Mouse (Mus musculus): ENCODE measurements around the gene Kif9. TPM values are rescaled to one million over a fixed set of nuclear protein-coding genes. Genes with fewer than 3 reads are reported as not detected.

Kif9 gene
- polyA plus RNA-seq, 1 experiment: 2.2 TPM

DNA sequence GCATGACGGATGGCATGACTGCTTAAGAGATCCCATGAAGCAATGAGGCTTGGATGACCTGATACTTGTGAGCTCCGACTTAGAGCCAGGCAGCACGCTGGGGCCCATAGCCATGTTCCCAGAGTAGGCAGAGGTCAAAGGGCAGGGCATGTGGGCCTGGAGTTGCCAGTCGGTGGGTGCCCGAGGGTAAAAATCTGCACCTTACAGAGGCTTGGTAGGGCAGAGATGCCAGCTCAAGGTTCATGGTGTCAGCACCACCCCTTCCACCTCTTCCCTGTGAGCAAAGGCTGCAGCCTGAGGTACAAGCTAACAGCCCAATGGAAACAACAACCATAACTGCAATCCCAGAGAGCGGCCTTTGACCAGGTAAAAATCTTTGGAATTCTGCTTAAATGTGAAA is 11.4 kb upstream of the Kif9 start:
- WGBS: 93% methylated on average over 6 of the region's 6 CpGs
- DNase-seq: no peak
- H3K4me3 ChIP-seq (replicated peaks; ENCODE audit: insufficient read depth, low read depth, low read length): no peak overlapping the region
- no peaks in the 10 kb centered on the region for H3K4me1 ChIP-seq (ENCODE audit: control insufficient read depth, insufficient read depth, low read length)
- no peak overlapping the region for H3K27ac ChIP-seq (ENCODE audit: insufficient read depth, low read length)
- no peak for TF ChIP-seq POLR2A (IDR thresholded peaks at IDR 0.05; ENCODE audit: borderline replicate concordance, insufficient read depth, low read length)
- TF ChIP-seq CTCF (IDR thresholded peaks at IDR 0.05; ENCODE audit: borderline replicate concordance, insufficient read depth, low read depth, low read length): no peak
- no peaks in the 10 kb centered on the region for H3K27me3 ChIP-seq (ENCODE audit: control insufficient read depth, insufficient read depth, low read length)

DNA sequence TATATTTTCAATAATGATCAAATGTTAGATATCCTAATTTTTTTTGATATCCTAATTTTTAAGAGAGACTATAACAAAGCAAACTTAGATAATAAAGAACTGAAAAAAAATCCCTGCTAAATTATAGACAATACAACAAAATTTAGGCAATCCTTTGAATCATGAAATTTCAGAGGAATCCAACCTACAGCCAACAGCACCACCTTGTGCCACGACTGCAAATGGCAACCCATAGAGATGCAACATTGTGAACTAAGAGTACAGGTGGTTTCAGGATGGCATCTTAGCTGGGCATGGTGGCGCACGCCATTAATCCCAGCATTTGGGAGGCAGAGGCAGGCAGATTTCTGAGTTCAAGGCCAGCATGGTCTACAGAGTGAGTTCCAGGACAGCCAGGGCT is 10.6 kb upstream of the Kif9 start:
- H3K4me3 ChIP-seq (replicated peaks; ENCODE audit: insufficient read depth, low read depth, low read length): no peak overlapping the region
- TF ChIP-seq POLR2A (IDR thresholded peaks at IDR 0.05; ENCODE audit: borderline replicate concordance, insufficient read depth, low read length) (no peak), CTCF (IDR thresholded peaks at IDR 0.05; ENCODE audit: borderline replicate concordance, insufficient read depth, low read depth, low read length) (peak; percentile 12; the same call in 1 of the 2 replicates)
- no peaks in the 10 kb centered on the region for H3K27me3 ChIP-seq (ENCODE audit: control insufficient read depth, insufficient read depth, low read length)
- DNase-seq: no peak
- WGBS: 84% methylated on average over 3 of the region's 3 CpGs
- H3K27ac ChIP-seq (ENCODE audit: insufficient read depth, low read length): no peak overlapping the region
- no peaks in the 10 kb centered on the region for H3K4me1 ChIP-seq (ENCODE audit: control insufficient read depth, insufficient read depth, low read length)

- TF ChIP-seq POLR2A (IDR thresholded peaks at IDR 0.05; ENCODE audit: borderline replicate concordance, insufficient read depth, low read length) (no peak), CTCF (IDR thresholded peaks at IDR 0.05; ENCODE audit: borderline replicate concordance, insufficient read depth, low read depth, low read length) (no peak)
- Histone ChIP-seq H3K27me3 (ENCODE audit: control insufficient read depth, insufficient read depth, low read length) (no peaks in the 10 kb centered on the region), H3K4me1 (ENCODE audit: control insufficient read depth, insufficient read depth, low read length) (peaks cover 4% of the 10 kb centered on the region; the same call in 1 of the 2 replicates), H3K4me3 (replicated peaks; ENCODE audit: insufficient read depth, low read depth, low read length) (no peak overlapping the region), H3K27ac (ENCODE audit: insufficient read depth, low read length) (no peak overlapping the region)
- WGBS: 44% methylated on average over 11 of the region's 11 CpGs
- DNase-seq: peak in 1 of 2 experiments; percentile 3
Measured at GRCm38 (mm10) chr9:110477951-110478350, 1.2 kb downstream of the Kif9 start.

- no peak for DNase-seq
- no peak overlapping the region for H3K4me3 ChIP-seq (replicated peaks; ENCODE audit: insufficient read depth, low read depth, low read length)
- WGBS: 69% methylated on average over 4 of the region's 4 CpGs
- H3K27me3 ChIP-seq (ENCODE audit: control insufficient read depth, insufficient read depth, low read length): no peaks in the 10 kb centered on the region
- H3K4me1 ChIP-seq (ENCODE audit: control insufficient read depth, insufficient read depth, low read length): peaks cover 4% of the 10 kb centered on the region; the same call in 1 of the 2 replicates
- no peak overlapping the region for H3K27ac ChIP-seq (ENCODE audit: insufficient read depth, low read length)
- TF ChIP-seq POLR2A (IDR thresholded peaks at IDR 0.05; ENCODE audit: borderline replicate concordance, insufficient read depth, low read length) (no peak), CTCF (IDR thresholded peaks at IDR 0.05; ENCODE audit: borderline replicate concordance, insufficient read depth, low read depth, low read length) (no peak)
Measured at GRCm38 (mm10) chr9:110478639-110479038, 1.9 kb downstream of the Kif9 start.

GRCm38 (mm10) chr9:110488841-110489240 is 12.1 kb downstream of the Kif9 start:
- Histone ChIP-seq H3K4me3 (replicated peaks; ENCODE audit: insufficient read depth, low read depth, low read length) (no peak overlapping the region), H3K27ac (ENCODE audit: insufficient read depth, low read length) (no peak overlapping the region), H3K27me3 (ENCODE audit: control insufficient read depth, insufficient read depth, low read length) (no peaks in the 10 kb centered on the region), H3K4me1 (ENCODE audit: control insufficient read depth, insufficient read depth, low read length) (no peaks in the 10 kb centered on the region)
- 10% methylated on average over 4 of the region's 4 CpGs for WGBS
- TF ChIP-seq POLR2A (IDR thresholded peaks at IDR 0.05; ENCODE audit: borderline replicate concordance, insufficient read depth, low read length) (no peak), CTCF (IDR thresholded peaks at IDR 0.05; ENCODE audit: borderline replicate concordance, insufficient read depth, low read depth, low read length) (no peak)
- no peak for DNase-seq

GRCm38 (mm10) chr9:110490913-110491312 is 14.2 kb downstream of the Kif9 start:
- DNase-seq: no peak
- no peak for TF ChIP-seq CTCF (IDR thresholded peaks at IDR 0.05; ENCODE audit: borderline replicate concordance, insufficient read depth, low read depth, low read length)
- no peak for TF ChIP-seq POLR2A (IDR thresholded peaks at IDR 0.05; ENCODE audit: borderline replicate concordance, insufficient read depth, low read length)
- H3K27ac ChIP-seq (ENCODE audit: insufficient read depth, low read length): no peak overlapping the region
- no peaks in the 10 kb centered on the region for H3K27me3 ChIP-seq (ENCODE audit: control insufficient read depth, insufficient read depth, low read length)
- H3K4me3 ChIP-seq (replicated peaks; ENCODE audit: insufficient read depth, low read depth, low read length): no peak overlapping the region
- WGBS: 62% methylated on average over 5 of the region's 5 CpGs
- H3K4me1 ChIP-seq (ENCODE audit: control insufficient read depth, insufficient read depth, low read length): no peaks in the 10 kb centered on the region

DNA sequence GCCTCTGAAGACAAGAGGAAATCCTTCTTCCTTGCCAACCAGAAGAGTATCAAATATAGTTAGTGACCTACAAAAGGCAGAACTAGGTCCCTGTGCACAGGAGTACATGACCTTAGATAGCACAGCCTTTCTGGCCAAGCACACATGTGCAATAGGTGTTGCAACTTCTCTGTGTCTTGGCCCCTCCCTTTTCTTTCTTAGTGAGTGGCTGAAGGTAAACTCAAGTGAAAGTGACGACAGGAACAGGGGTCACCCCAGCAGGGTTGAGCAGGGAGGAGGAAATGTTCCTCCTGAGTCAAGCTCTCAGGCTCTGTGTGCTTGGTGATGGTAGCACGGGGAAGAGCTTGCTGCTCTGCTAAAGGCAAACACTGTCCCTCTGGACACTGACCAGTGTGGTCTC is 49.0 kb downstream of the Kif9 start:
- TF ChIP-seq CTCF (IDR thresholded peaks at IDR 0.05; ENCODE audit: borderline replicate concordance, insufficient read depth, low read depth, low read length): no peak
- TF ChIP-seq POLR2A (IDR thresholded peaks at IDR 0.05; ENCODE audit: borderline replicate concordance, insufficient read depth, low read length): no peak
- DNase-seq: no peak
- H3K4me3 ChIP-seq (replicated peaks; ENCODE audit: insufficient read depth, low read depth, low read length): no peak overlapping the region
- no peaks in the 10 kb centered on the region for H3K4me1 ChIP-seq (ENCODE audit: control insufficient read depth, insufficient read depth, low read length)
- WGBS: 54% methylated on average over 2 of the region's 2 CpGs
- H3K27ac ChIP-seq (ENCODE audit: insufficient read depth, low read length): no peak overlapping the region
- H3K27me3 ChIP-seq (ENCODE audit: control insufficient read depth, insufficient read depth, low read length): no peaks in the 10 kb centered on the region

DNA sequence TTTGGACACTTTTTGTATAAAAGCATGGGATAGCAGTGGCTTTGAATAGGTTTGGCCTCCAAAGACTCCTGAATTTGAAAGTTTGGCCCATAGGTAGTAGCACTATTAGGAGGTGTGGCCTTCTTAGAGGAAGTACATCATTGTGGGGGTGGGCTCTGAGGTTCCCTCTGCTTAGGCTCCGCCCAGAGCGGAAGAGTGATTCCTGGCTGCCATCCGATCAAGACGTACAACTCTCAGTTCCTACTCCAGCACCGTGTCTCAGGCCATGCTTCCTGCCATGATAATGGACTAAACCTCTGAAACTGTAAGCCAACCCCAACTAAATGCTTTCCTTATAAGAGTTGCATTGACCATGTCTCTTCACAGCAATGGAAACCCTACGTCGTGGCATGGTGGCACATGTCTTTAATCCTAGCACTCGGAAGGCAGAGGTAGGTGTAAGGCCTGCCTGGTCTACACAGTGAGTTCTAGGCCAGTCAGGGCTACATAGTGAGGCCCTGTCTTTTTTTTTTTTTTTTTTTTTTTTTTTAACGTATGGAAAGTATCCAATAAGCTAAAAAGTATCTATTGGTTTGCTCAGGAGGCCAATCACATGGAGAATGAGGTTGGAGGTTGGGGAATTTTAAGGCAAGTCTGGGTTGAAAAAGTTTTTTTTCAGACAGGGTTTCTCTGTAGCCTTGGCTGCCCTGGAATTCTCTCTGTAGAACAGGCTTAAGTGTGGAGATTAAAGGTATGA is 52.4 kb downstream of the Kif9 start:
- no peaks in the 10 kb centered on the region; the same call in 1 of the 2 replicates for H3K4me1 ChIP-seq (ENCODE audit: control insufficient read depth, insufficient read depth, low read length)
- no peak for TF ChIP-seq POLR2A (IDR thresholded peaks at IDR 0.05; ENCODE audit: borderline replicate concordance, insufficient read depth, low read length)
- no peak for TF ChIP-seq CTCF (IDR thresholded peaks at IDR 0.05; ENCODE audit: borderline replicate concordance, insufficient read depth, low read depth, low read length)
- H3K27me3 ChIP-seq (ENCODE audit: control insufficient read depth, insufficient read depth, low read length): no peaks in the 10 kb centered on the region
- H3K27ac ChIP-seq (ENCODE audit: insufficient read depth, low read length): no peak overlapping the region
- WGBS: 59% methylated on average over 9 of the region's 9 CpGs
- H3K4me3 ChIP-seq (replicated peaks; ENCODE audit: insufficient read depth, low read depth, low read length): no peak overlapping the region
- DNase-seq: no peak
